ENCODE assay signal across 19 mouse cellular contexts in the genomic region with DNA sequence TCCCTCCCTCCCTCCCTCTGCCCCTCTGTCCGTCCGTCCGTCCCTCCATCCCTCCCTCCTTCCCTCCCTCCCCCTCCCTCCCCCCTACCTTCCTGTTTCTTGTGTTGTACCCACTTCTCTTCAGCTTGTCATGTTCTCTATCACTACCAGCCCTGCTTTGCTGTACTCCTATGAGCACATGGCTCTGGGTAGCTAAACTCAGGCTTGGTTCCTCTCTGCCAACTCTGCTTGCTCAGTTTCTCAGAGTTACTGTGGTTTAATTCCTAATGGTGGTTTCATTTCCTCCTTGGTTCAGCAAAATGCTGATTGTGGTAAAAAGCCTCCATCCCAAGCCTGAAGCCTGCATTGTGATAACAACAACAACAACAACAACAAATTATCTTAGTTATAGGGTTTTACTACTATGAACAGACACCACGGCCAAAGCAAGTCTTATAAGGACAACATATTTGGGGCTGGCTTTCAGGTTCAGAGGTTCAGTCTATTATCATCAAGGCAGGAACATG.
DNase-seq lines count a peak whose midpoint lies in the region; ATAC-seq and TF ChIP-seq lines count a peak whose summit lies in the region.
"Had no signal": no experiment of that assay in that cellular context is flagged by ENCODE, and none has a peak within 500 bp of the region (broad histone marks: within the 10 kb centered on the region; RNA-seq: fewer than 3 reads in every experiment).

No protein-coding gene starts in this region.

- TF ChIP-seq CTCF in lung, postnatal 0 days (IDR thresholded peaks at IDR 0.05) = no peak

- H3K27me3 ChIP-seq in lung, postnatal 0 days (replicated peaks; ENCODE audit: insufficient read depth, low read length) = no peaks in the 10 kb centered on the region
- H3K27me3 ChIP-seq: Patski had no signal

- H3K36me3 ChIP-seq in lung, postnatal 0 days (ENCODE audit: insufficient read depth, low read length) = no peaks in the 10 kb centered on the region
- H3K36me3 ChIP-seq: embryonic facial prominence, embryonic 10.5 days; limb, embryonic 12.5 days; midbrain, embryonic 10.5 days; neural tube, embryonic 15.5 days had no signal

- no peak for TF ChIP-seq EP300 in lung, postnatal 0 days (IDR thresholded peaks at IDR 0.05)

- no peak overlapping the region for H3K27ac ChIP-seq in lung, postnatal 0 days (ENCODE audit: low read length)
- H3K27ac ChIP-seq in brown adipose tissue, adult 24 weeks (replicated peaks; ENCODE audit: low read depth, low read length) = 0 out of 2 replicates have a peak overlapping the region, but pooled peaks have one; percentile 36
- H3K27ac ChIP-seq: embryonic facial prominence, embryonic 10.5 days; forebrain, embryonic 13.5 days; left cerebral cortex, adult 2 months; limb, embryonic 12.5 days; midbrain, embryonic 10.5 days; neural tube, embryonic 15.5 days had no signal

- ATAC-seq in lung, postnatal 0 days = no peak
- peak; percentile 73 for ATAC-seq in monocyte, adult 5-6 weeks (replicated peaks; ENCODE audit: insufficient number of reproducible peaks, low FRiP score, low TSS enrichment, poor library complexity, severe bottlenecking)
- ATAC-seq: forebrain, embryonic 13.5 days; Patski had no signal

- H3K4me2 ChIP-seq in lung, postnatal 0 days (replicated peaks; ENCODE audit: low read depth, low read length) = no peak overlapping the region
- H3K4me2 ChIP-seq: forebrain, embryonic 13.5 days; limb, embryonic 12.5 days; lung, embryonic 14.5 days; neural tube, embryonic 15.5 days had no signal

- intact Hi-C loops in heart, postnatal 14 days (cut with DNase I) = no loop called here

- H3K9ac ChIP-seq in lung, postnatal 0 days (replicated peaks; ENCODE audit: low read depth) = no peak overlapping the region
- H3K9ac ChIP-seq: forebrain, embryonic 13.5 days; limb, embryonic 12.5 days; lung, embryonic 14.5 days; neural tube, embryonic 15.5 days had no signal

- H3K4me3 ChIP-seq in lung, postnatal 0 days (ENCODE audit: low read depth, low read length) = no peak overlapping the region
- no peak overlapping the region for H3K4me3 ChIP-seq in brown adipose tissue, adult 24 weeks (ENCODE audit: insufficient read depth, low read depth, low read length)
- H3K4me3 ChIP-seq: embryonic facial prominence, embryonic 10.5 days; forebrain, embryonic 13.5 days; left cerebral cortex, adult 2 months; limb, embryonic 12.5 days; midbrain, embryonic 10.5 days; neural tube, embryonic 15.5 days had no signal

- 90% methylated on average over 1 of the region's 4 CpGs for WGBS in lung, postnatal 0 days

- H3K9me3 ChIP-seq in lung, postnatal 0 days (ENCODE audit: low read length) = peaks cover 2% of the 10 kb centered on the region; the same call in 1 of the 2 replicates
- H3K9me3 ChIP-seq: embryonic facial prominence, embryonic 10.5 days; limb, embryonic 12.5 days; midbrain, embryonic 10.5 days; neural tube, embryonic 15.5 days had no signal

- no peaks in the 10 kb centered on the region for H3K4me1 ChIP-seq in lung, postnatal 0 days (ENCODE audit: insufficient read depth, low read depth, low read length)
- no peaks in the 10 kb centered on the region for H3K4me1 ChIP-seq in brown adipose tissue, adult 24 weeks (ENCODE audit: control insufficient read depth, insufficient read depth, insufficient read length, low read length)
- H3K4me1 ChIP-seq: forebrain, embryonic 13.5 days; limb, embryonic 12.5 days; midbrain, embryonic 10.5 days had no signal

- peak; percentile 7 to 49 for DNase-seq in heart, adult 9 months (ENCODE audit: low spot score in 2 of 2)
- DNase-seq in heart, postnatal 14 days = no peak
- DNase-seq in lung, postnatal 0 days (ENCODE audit: low spot score) = peak; percentile 17
- no peak for DNase-seq in lung, postnatal 14 days
- DNase-seq in thymus, postnatal 0 days (ENCODE audit: low spot score) = no peak
- no peak for DNase-seq in frontal cortex, postnatal 14 days (ENCODE audit: low spot score in 2 of 2)
- DNase-seq: adrenal gland, postnatal 25 days; cerebellum, postnatal 14 days; gastrocnemius, postnatal 36 days; lung, embryonic 14.5 days had no signal

Comparison
In these comparisons a context has a peak if more than half of its experiments do, and no peak if none do; other contexts are left out.
1. DNase-seq: peak in heart, adult 9 months (2 of 2) and lung, postnatal 0 days (single experiment); none in heart, postnatal 14 days (0 of 2), lung, postnatal 14 days (single experiment), thymus, postnatal 0 days (single experiment) and frontal cortex, postnatal 14 days (0 of 2).